Mouse (Mus musculus) mouse embryonic stem cell (cell line): ENCODE data around the gene Por.

Source experiments
- in situ Hi-C, 2 experiments: fragments of 300-500 bp; cut with MboI; formaldehyde crosslinking; loops; 1 replicate in 1 of 2; 3 replicates in 1 of 2; pipeline ENCODE4 v1.14.3; 2019 to 2020; ENCODE audit warnings: low sequenced_read_pairs in 2 of 2, low pct_unique_long_range_greater_than_20kb in 1 of 2, mixed read lengths in 1 of 2; ENCODE audit not compliant: unreplicated experiment in 1 of 2

Por gene

DNA sequence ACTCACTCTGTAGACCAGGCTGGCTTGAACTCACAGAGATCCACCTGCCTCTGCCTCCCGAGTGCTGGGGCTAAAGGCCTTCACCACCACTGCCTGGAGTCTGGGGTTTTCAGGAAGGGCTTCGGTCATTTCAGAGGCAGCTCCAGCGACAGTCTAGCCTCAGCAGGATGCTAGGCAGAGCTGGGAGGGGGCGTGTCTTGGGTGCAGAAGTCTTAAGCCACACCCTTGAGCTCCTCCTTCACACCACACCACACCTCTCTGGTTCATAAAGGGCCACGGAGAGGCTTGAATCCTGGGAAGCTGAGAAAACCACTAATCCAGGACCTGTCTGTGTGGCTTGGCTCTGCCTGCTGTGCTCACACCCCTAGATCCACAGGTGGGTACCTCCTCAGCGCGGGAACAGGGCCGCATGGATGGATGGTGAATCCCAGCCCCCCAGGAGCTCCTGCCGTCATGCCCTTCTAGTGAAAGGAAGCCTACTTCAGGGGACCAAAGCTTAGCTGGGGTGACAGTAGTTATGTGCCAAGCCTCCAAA lies at the start of gene Por:
Gene Por (plus strand): TSS at position 293 of the 535 bp plus-strand sequence.
- in situ Hi-C loops, result no loop called here

DNA sequence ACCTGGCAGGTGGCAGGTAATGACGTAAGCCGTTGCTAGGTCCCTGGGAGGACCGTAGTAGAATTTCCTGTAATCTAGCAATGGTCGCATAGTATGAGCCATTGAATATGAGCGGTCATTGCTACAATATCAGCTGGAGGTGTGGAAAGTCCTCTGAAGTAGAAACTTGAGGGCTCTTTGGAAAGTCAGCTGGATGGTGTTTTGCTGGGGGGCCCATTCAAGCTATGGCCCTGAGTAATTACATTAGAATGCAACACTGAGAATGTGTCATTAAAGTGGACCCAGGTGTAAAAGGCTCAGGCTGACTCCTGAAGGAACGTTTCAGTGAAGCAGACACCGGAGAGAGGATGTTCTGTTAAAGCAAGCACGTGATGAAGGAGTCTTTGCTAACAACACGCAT lies 49.3 kb upstream of the Por start:
- in situ Hi-C loops, result no loop called here

DNA sequence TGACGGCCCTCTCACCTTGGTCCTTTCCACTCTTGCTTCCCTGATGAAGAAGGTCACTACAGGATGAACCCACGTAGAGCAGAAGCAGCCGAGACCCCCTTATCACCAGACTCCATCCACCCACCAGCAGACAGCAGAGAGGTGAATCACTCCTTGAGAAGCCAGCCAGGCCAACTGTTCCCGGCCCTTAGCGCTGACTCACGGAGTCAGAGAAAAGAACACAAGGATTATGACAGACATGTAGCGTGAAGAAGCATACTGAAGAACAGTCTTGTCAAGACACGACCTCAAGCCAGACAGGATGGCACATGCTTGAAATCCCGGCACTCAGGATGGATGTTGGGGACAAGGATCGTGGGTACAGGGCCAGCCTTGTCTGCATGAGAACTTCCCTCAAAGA lies 48.1 kb upstream of the Por start:
- in situ Hi-C loops, result no loop called here

DNA sequence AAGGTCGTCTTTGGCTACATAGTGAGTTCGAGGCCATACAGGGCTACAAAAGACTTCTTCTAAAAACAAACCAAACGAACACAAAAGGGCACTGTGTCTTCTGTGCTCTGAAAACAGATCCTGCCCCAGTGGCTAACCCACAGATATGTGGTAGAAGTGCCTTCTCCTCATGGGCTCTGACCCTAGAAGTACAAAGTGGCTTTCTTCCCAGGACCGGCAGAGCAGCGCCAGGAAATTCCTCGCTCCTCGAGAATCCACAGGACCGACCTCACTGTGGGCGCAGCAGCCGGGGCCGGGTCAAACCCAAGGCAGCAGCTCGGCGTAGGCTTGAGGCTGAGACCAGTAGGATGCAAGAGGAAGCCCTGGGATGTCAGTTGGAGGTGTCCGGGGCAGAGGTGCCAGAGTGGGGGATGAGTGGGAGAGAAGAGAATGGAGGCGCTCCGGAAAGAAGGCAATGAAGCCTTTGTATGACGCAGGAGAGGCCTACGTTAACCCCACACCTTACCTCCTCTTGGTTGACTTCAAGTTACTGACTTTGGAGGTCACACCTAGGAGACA lies 46.7 kb upstream of the Por start:
- in situ Hi-C loops, result no loop called here

DNA sequence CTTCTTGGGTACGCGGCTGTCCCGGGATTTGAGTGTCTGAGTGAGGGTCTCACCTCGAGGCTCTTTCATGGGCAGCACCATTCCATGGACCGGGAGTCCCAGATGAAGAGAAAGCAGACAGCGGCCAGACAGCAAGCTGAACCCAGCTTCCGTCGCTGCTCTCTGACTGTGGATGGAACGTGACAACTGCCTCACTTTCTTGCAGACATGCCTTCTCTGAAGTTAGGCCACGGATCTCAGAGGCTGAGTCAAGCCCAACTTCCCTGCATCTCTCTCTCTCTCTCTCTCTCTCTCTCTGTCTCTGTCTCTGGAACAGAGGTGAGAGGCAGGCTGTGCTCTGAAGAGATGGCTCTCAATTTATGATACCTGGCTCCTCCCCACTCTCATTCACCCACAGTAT lies 40.9 kb upstream of the Por start:
- in situ Hi-C loops, result no loop called here

DNA sequence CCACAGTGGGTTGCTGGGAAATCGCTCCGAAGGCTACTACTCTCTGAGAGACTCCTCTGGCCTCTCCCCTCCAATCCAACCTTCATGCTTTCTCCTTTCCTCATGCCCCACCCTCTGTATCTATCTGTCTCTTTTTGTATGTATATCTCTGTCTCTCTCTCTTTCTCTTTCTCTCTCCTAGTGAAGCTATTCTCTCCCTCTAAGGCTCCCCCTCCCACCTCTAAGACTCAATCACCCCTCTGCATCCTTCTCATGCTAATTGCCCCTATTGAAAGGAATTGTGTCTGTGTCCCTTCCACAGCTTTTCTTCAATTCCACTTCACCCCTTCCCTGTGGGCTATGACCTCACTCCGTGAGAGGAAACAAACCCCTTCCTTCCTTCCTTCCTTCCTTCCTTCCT lies 40.4 kb upstream of the Por start:
- in situ Hi-C loops, result no loop called here

DNA sequence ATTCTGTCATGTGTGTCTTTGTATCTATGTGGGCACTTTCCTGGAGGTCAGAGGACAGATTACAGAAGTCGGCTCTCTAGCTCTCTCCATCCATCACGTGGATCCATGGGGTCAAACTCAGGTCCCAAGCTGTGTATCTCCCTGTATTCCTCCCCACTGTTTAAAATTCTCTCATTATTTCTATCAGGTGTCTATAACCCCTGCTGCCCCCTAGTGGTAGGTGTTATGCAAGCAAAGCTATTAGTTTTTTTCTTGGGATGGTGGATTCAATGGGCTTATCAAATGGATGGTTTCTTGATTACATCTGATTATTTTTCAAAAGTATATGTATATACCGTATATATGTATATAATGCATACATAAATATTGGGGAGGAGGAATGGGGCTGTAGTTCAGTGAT lies 39.2 kb upstream of the Por start:
- in situ Hi-C loops, result no loop called here

DNA sequence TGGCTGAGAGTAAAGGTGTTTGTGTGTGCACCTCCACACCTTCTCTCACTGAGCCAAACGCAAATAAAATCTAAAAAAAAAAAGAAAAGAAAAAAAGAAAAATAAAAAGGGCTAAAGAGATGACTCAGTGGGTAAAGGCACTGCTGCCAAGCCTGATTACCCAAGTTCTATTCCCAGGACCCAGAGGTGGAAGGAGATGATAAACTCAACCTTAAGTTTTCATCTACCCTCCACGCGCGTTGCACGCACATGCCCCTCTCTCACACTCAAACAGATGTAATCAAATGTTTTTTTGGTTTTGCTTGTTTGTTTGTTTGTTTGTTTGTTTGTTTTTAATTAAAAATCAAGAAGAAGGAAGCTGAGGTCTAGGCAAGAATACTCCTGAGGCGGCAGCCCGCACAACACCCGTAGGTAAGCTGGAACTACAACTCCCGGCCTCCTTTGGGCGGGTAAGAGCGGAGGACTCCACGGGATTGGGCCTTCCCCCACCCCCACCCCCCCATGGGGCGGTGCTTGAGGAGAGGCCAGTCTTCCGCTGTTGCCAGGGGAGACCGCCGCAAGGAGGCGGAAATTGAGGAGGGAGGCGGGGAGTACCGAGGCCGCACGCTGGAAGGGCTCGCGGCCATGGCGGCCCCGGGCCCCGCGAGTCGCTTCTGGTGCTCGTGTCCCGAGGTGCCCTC lies 37.6 kb upstream of the Por start, which contains the start of gene Rhbdd2:
Gene Rhbdd2 (plus strand): TSS at position 502 of the 680 bp plus-strand sequence.
- in situ Hi-C loops, result no loop called here

DNA sequence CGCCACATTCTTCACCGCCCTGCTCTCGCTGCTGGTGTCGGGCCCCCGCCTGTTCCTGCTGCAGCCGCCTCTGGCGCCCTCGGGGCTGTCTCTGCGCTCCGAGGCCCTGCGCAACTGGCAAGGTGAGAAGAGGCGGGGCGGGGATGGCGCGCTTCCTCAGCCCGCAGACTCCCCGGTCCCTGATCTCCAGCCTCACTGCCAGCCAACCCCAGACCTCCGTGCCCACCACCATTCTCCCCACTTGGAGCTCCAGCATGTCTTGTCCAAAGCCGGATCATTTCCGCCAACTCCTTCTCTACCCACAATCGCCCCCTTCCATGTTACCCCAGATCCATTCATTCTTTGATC lies 37.1 kb upstream of the Por start:
- in situ Hi-C loops, result no loop called here

DNA sequence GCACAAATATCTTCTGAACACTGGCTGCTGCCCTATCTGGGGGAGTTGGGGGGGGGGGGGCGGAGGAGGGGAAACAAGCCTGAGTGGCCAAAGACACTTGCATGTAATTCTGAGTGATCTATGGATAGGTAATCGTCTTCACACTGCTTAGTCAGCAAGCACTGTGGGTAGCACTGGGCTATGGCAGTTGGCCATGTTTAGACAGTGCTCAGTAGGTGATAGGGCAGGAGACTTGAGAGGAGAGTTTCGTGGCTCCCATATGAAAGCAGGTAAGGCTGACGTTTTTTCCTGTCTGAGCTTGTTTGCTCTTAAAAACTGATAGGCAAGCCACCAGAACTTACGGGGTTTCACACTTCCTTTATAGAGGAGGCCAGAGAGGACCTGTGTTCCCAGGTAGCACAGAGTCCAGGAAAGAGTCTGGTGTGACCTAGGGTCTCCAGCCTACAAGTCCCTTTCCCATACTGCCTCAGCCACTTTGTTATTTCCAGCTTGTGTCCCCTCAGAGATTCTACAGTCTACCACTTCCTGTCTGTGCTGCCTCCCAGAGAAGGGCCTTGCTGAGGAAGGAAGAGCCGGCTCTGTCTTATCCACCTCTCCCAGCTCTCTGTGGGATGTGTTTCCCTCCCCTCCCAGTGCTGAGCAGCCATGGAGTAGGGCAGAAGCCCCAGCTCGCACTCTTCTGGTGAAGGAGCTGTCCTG lies 29.9 kb upstream of the Por start:
- in situ Hi-C loops, result no loop called here

DNA sequence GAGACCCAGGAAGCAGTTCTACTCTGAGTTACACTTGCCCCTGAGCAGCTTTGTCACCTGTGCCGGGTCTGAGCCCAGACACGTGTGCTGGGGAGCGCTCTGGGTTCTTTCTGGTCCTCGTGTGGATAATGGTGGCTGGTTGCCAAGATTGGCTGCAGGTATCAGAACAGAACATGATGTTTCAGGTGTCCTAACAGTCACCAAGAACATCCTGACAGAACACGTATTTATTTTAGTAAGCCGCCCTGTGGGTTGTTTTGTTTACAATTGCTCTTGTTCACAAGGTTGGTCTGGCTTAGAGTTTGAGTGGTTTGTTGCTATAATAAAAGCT lies 29.4 kb upstream of the Por start:
- in situ Hi-C loops, result no loop called here

DNA sequence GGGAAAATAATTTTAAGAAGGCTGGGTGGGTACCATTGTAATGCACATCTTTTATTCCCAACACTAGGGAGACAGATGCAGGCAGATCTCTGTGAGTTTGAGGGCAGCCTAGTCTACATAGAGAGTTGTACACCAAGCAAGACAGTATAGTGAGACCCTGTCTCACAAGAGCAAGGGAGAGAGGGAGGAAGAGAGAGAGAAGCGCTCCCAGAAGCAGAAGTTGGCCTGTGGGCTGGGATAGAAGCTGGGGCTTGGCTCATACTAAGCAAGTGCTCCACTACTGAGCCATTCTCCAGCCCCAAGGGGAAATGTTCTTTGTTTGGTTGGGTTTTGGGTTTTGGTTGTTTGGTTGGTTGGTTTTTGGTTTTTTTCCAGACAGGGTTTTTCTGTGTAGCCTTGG lies 28.8 kb upstream of the Por start:
- in situ Hi-C loops, result no loop called here

DNA sequence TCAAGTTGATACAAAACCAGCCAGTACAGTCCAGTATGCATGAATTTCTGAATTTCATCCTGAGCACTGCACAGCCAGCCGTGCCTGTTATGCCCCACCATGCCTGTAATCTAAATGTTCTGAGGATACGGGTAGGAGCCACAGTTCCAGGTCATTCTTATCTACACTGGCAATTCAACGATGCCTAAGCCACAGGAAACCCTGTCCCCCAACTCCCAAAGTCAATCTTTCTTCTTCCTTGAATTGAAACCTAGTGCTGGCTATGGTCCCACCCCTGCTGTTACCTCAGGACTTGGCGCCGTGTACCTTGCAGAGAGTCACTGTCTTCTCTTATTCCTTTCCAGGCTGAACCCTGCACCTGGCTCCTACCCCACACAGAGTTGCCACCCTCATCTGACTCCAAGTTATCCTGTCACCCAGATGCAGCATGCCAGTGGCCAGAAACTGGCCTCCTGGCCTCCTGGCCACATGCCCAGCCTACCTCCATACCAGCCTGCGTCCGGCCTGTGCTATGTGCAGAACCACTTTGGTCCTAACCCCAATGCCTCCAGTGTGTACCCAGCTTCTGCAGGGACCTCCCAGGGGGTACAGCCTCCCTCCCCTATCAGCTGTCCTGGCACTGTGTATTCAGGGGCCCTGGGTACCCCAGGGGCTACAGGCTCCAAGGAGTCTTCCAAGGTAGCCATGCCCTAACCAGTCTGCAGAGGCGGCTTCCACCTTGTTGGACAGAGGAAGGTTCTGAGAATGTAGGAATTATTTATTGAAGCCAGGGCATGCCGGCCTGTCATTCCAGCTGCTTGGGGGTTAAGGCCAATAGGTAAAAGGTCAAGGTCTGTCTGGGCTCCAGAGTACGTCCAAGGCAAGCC lies 26.9 kb upstream of the Por start:
- in situ Hi-C loops, result no loop called here

DNA sequence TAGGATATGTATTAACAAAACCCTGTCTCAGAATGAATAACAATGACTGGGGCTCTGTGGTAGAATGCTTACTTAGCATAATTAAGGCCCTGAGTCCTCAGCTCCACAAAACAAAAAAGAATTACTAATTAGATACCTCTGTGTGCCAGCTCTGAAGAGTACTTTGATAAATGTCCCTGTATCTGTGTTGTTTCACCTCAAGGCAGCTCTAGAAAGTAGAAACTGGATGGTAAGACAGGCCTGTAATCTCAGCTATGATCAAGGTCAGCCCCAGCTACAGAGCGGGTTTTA lies 26.3 kb upstream of the Por start:
- in situ Hi-C loops, result no loop called here

DNA sequence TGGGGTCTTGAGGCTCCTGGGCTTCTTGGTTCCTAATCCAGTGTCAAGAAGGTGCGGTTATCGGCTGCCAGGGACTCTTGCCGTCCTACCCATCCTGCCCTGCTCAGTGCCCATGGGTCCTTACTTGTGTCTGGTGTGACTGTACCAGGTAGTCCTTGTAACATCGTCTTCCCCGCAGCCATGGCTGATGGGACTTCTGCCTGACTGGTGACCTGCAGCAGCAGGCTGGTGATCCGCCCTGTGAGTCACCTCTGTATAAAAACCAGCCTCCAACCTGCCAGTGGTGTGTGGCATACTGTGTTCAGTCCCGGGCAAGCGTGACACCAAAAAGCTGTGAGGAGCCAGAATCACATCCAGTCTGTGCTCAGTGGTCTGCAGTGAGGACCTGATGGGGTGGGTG lies 26.0 kb upstream of the Por start:
- in situ Hi-C loops, result no loop called here

DNA sequence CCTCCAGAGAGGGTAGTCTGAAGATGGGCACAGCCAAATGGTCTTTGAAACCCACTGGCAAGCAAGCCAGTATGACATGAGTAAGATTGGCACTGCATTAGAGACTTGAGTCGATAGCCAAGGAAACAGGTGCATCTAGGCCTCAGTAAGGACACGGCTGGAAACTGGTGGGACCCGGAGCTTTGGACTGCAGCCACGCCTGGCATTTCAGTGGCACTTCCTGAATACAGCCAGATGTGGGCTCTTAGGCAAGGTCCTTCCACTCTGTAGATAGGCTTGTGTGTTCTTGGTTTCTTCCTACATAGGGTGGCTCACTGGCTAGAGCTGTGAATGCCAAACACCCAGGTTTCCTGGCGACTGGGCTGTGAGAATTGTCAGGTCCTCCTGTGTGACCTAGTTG lies 24.5 kb upstream of the Por start:
- in situ Hi-C loops, result no loop called here

DNA sequence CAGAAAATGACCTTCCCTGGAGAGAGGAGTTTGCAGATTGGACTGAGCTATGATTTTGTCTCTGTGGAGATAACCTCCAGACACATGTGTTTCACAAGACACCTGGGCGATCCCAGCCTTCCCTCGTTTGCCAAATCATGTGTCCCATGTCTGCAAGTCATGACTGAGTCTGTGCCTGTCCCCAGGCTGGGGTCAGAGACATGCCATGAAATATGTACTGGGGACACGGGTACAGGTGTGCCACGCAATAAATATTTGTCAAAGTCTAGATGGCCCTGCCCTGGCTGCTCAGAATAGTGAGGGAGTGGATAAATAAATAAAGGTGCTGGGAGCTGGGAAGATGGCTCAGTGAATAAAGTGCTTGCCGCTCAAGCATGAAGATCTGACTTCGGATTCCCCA lies 23.8 kb upstream of the Por start:
- in situ Hi-C loops, result no loop called here

DNA sequence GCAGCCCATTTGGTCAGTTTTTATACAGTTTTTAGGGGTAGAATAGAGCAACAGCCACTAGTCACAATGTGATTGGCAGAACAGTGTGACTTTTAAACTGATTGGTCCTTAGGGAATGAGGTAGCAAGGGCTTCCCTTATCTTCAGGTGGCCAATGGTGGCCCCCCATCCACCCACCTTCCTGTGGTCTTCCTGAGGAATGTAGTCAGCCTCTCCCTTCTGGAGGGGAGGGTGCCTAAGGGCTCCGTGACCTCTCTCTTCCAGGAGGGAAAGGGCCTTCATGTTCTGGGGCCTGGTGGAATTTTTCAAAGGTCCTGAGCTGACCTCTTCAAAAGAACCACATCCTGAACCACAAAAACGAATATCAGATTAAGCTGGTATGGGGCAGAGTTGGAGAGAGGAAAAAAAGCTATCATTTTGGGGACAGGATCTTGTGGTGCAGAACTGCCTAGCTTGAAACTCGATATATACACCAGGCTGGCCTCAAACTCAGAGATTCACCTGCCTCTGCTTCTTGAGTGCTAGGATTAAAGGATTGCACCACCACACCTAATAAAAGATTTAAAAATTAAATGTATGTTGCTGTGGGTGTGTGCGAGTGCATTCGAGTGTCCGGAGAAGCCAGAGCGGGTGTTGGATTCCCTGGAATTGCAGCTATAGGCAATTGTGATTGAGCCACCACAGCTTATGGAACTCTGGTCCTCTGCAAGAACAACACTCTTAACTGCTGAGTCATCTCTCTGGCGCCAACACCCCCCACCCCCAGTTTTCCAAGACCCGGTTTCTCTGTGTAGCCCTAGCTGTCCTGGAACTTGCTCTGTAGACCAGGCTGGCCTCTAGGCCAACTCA lies 21.1 kb upstream of the Por start:
- in situ Hi-C loops, result no loop called here

DNA sequence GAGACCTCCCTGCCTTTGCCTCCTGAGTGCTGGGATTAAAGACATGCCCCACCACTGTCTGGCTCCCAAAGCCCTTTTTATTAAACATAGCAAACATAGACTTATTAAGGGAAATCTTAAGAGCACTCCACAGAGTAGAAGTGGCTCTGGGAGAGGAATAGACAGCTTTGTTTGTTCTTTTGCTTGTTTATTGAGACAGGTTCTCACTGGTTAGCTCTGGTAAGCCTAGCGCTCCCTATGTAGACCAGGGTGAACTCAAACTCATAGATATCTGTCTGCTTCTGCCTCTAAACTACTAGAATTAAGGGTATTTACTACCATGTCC lies 20.6 kb upstream of the Por start:
- in situ Hi-C loops, result no loop called here
